Mouse (Mus musculus): ENCODE results near the gene Mlx. TPM values are rescaled to one million over a fixed set of nuclear protein-coding genes. Genes with fewer than 3 reads are reported as not detected.

Gene Mlx
- polyA plus RNA-seq (2015; fragmentation: Illumina TruSeq; extraction: RNeasy Lipid Tissue Mini Kit (QIAGEN cat#74804); ENCODE audit: insufficient read depth, low replicate concordance) = 64.9 TPM

GRCm38 (mm10) chr11:101086756-101087681 is at the start of gene Mlx:
Mlx (plus strand) TSS chr11:101087277.

GRCm38 (mm10) chr11:101069391-101070188 is 17.5 kb upstream of the Mlx start, which contains the start of gene Naglu:
Naglu (plus strand) TSS chr11:101070012.

GRCm38 (mm10) chr11:101078121-101078520 is 9.0 kb upstream of the Mlx start, which contains the start of gene Hsd17b1:
Hsd17b1 (plus strand) TSS chr11:101078411.

GRCm38 (mm10) chr11:101082208-101083082 is 4.6 kb upstream of the Mlx start, which contains the start of gene Coasy:
Coasy (plus strand) TSS chr11:101082565.

GRCm38 (mm10) chr11:101095314-101096024 is 8.4 kb downstream of the Mlx start, which contains the start of gene Psmc3ip:
Psmc3ip (minus strand) TSS chr11:101095436.

GRCm38 (mm10) chr11:101119761-101120544 is 32.9 kb downstream of the Mlx start, which contains the start of the genes Retreg3 and Tubg1:
Retreg3 (minus strand) TSS chr11:101119893.
Tubg1 (plus strand) TSS chr11:101119938.

Other genes starting within 250 kb of the Mlx start
- 26.7 TPM for gene Stat5b, start 236.6 kb upstream of the Mlx start, polyA plus RNA-seq (2015; fragmentation: Illumina TruSeq; extraction: RNeasy Lipid Tissue Mini Kit (QIAGEN cat#74804); ENCODE audit: insufficient read depth, low replicate concordance)
- gene Stat5a, start 227.9 kb upstream of the Mlx start, polyA plus RNA-seq (2015; fragmentation: Illumina TruSeq; extraction: RNeasy Lipid Tissue Mini Kit (QIAGEN cat#74804); ENCODE audit: insufficient read depth, low replicate concordance) = 14.3 TPM
- gene Stat3, start 147.7 kb upstream of the Mlx start, polyA plus RNA-seq (2015; fragmentation: Illumina TruSeq; extraction: RNeasy Lipid Tissue Mini Kit (QIAGEN cat#74804); ENCODE audit: insufficient read depth, low replicate concordance) = 99.4 TPM
- 27.5 TPM for gene Cavin1, start 116.4 kb upstream of the Mlx start, polyA plus RNA-seq (2015; fragmentation: Illumina TruSeq; extraction: RNeasy Lipid Tissue Mini Kit (QIAGEN cat#74804); ENCODE audit: insufficient read depth, low replicate concordance)
- 47.4 TPM for gene Atp6v0a1, start 77.8 kb upstream of the Mlx start, polyA plus RNA-seq (2015; fragmentation: Illumina TruSeq; extraction: RNeasy Lipid Tissue Mini Kit (QIAGEN cat#74804); ENCODE audit: insufficient read depth, low replicate concordance)
- gene Naglu, start 17.3 kb upstream of the Mlx start, polyA plus RNA-seq (2015; fragmentation: Illumina TruSeq; extraction: RNeasy Lipid Tissue Mini Kit (QIAGEN cat#74804); ENCODE audit: insufficient read depth, low replicate concordance) = 6.9 TPM
- 0.70 TPM for gene Hsd17b1, start 8.9 kb upstream of the Mlx start, polyA plus RNA-seq (2015; fragmentation: Illumina TruSeq; extraction: RNeasy Lipid Tissue Mini Kit (QIAGEN cat#74804); ENCODE audit: insufficient read depth, low replicate concordance)
- gene Coasy, start 4.7 kb upstream of the Mlx start, polyA plus RNA-seq (2015; fragmentation: Illumina TruSeq; extraction: RNeasy Lipid Tissue Mini Kit (QIAGEN cat#74804); ENCODE audit: insufficient read depth, low replicate concordance) = 10.9 TPM
- gene Psmc3ip, start 8.2 kb downstream of the Mlx start, polyA plus RNA-seq (2015; fragmentation: Illumina TruSeq; extraction: RNeasy Lipid Tissue Mini Kit (QIAGEN cat#74804); ENCODE audit: insufficient read depth, low replicate concordance) = 5.5 TPM
- 94.9 TPM for gene Retreg3, start 32.6 kb downstream of the Mlx start, polyA plus RNA-seq (2015; fragmentation: Illumina TruSeq; extraction: RNeasy Lipid Tissue Mini Kit (QIAGEN cat#74804); ENCODE audit: insufficient read depth, low replicate concordance)
- 7.7 TPM for gene Tubg1, start 32.7 kb downstream of the Mlx start, polyA plus RNA-seq (2015; fragmentation: Illumina TruSeq; extraction: RNeasy Lipid Tissue Mini Kit (QIAGEN cat#74804); ENCODE audit: insufficient read depth, low replicate concordance)
- 1.6 TPM for gene Tubg2, start 68.6 kb downstream of the Mlx start, polyA plus RNA-seq (2015; fragmentation: Illumina TruSeq; extraction: RNeasy Lipid Tissue Mini Kit (QIAGEN cat#74804); ENCODE audit: insufficient read depth, low replicate concordance)
- gene Cntnap1, start 83.2 kb downstream of the Mlx start, polyA plus RNA-seq (2015; fragmentation: Illumina TruSeq; extraction: RNeasy Lipid Tissue Mini Kit (QIAGEN cat#74804); ENCODE audit: insufficient read depth, low replicate concordance) = 0.69 TPM
- 0.40 TPM for gene Plekhh3, start 84.1 kb downstream of the Mlx start, polyA plus RNA-seq (2015; fragmentation: Illumina TruSeq; extraction: RNeasy Lipid Tissue Mini Kit (QIAGEN cat#74804); ENCODE audit: insufficient read depth, low replicate concordance)
- not detected for gene Ccr10, start 88.2 kb downstream of the Mlx start, polyA plus RNA-seq (2015; fragmentation: Illumina TruSeq; extraction: RNeasy Lipid Tissue Mini Kit (QIAGEN cat#74804); ENCODE audit: insufficient read depth, low replicate concordance)
- 58.1 TPM for gene Ezh1, start 139.2 kb downstream of the Mlx start, polyA plus RNA-seq (2015; fragmentation: Illumina TruSeq; extraction: RNeasy Lipid Tissue Mini Kit (QIAGEN cat#74804); ENCODE audit: insufficient read depth, low replicate concordance)
- 39.4 TPM for gene Ramp2, start 158.8 kb downstream of the Mlx start, polyA plus RNA-seq (2015; fragmentation: Illumina TruSeq; extraction: RNeasy Lipid Tissue Mini Kit (QIAGEN cat#74804); ENCODE audit: insufficient read depth, low replicate concordance)
- 112 TPM for gene Vps25, start 166.4 kb downstream of the Mlx start, polyA plus RNA-seq (2015; fragmentation: Illumina TruSeq; extraction: RNeasy Lipid Tissue Mini Kit (QIAGEN cat#74804); ENCODE audit: insufficient read depth, low replicate concordance)
- 1.3 TPM for gene Wnk4, start 173.3 kb downstream of the Mlx start, polyA plus RNA-seq (2015; fragmentation: Illumina TruSeq; extraction: RNeasy Lipid Tissue Mini Kit (QIAGEN cat#74804); ENCODE audit: insufficient read depth, low replicate concordance)
- 1.3 TPM for gene Cntd1, start 191.7 kb downstream of the Mlx start, polyA plus RNA-seq (2015; fragmentation: Illumina TruSeq; extraction: RNeasy Lipid Tissue Mini Kit (QIAGEN cat#74804); ENCODE audit: insufficient read depth, low replicate concordance)
- 44.5 TPM for gene Coa3, start 191.8 kb downstream of the Mlx start, polyA plus RNA-seq (2015; fragmentation: Illumina TruSeq; extraction: RNeasy Lipid Tissue Mini Kit (QIAGEN cat#74804); ENCODE audit: insufficient read depth, low replicate concordance)
- gene Becn1, start 215.0 kb downstream of the Mlx start, polyA plus RNA-seq (2015; fragmentation: Illumina TruSeq; extraction: RNeasy Lipid Tissue Mini Kit (QIAGEN cat#74804); ENCODE audit: insufficient read depth, low replicate concordance) = 156 TPM
- 225 TPM for gene Psme3, start 228.9 kb downstream of the Mlx start, polyA plus RNA-seq (2015; fragmentation: Illumina TruSeq; extraction: RNeasy Lipid Tissue Mini Kit (QIAGEN cat#74804); ENCODE audit: insufficient read depth, low replicate concordance)
- gene Aoc2, start 237.8 kb downstream of the Mlx start, polyA plus RNA-seq (2015; fragmentation: Illumina TruSeq; extraction: RNeasy Lipid Tissue Mini Kit (QIAGEN cat#74804); ENCODE audit: insufficient read depth, low replicate concordance) = 5.3 TPM
- gene Aoc3, start 243.3 kb downstream of the Mlx start, polyA plus RNA-seq (2015; fragmentation: Illumina TruSeq; extraction: RNeasy Lipid Tissue Mini Kit (QIAGEN cat#74804); ENCODE audit: insufficient read depth, low replicate concordance) = 1.8 TPM

Data from spleen, adult 10 weeks (tissue).